Mouse (Mus musculus): ENCODE results near the gene Myo1d. TPM values are rescaled to one million over a fixed set of nuclear protein-coding genes. Genes with fewer than 3 reads are reported as not detected.

Myo1d gene
- polyA plus RNA-seq, 1 experiment from 2014 or later, result 8.3 TPM

DNA sequence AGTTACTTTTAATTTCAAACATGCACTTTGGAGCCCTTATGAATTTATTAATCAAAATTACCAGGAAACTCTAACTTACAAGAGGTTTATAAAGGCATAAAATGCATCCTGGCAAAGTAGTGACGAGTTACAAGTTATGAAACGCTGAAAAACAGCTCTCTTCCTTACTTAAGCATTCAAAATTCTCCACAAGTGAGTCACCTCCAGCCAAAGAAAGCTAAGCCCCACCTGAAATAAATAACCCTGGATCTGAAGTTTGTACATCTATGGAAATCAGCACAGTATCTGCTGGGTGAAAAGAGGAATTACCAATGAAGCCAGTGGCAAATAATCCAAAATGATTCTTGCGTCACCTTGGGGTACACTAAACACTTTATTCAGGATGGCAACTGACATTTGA lies 20.8 kb downstream of the Myo1d start:
- no peaks in the 10 kb centered on the region for H3K4me1 ChIP-seq
- H3K4me3 ChIP-seq, result no peak overlapping the region
- H3K9me3 ChIP-seq, result no peaks in the 10 kb centered on the region
- H3K36me3 ChIP-seq, result no peaks in the 10 kb centered on the region
- no peak for ATAC-seq (ENCODE audit: insufficient number of reproducible peaks, insufficient read depth, low FRiP score, low TSS enrichment)
- no peak overlapping the region for H3K4me2 ChIP-seq (replicated peaks)
- no peak overlapping the region for H3K27ac ChIP-seq
- 90% methylated on average over 3 of the region's 3 CpGs for WGBS
- no peaks in the 10 kb centered on the region for H3K27me3 ChIP-seq
- no peak overlapping the region for H3K9ac ChIP-seq

DNA sequence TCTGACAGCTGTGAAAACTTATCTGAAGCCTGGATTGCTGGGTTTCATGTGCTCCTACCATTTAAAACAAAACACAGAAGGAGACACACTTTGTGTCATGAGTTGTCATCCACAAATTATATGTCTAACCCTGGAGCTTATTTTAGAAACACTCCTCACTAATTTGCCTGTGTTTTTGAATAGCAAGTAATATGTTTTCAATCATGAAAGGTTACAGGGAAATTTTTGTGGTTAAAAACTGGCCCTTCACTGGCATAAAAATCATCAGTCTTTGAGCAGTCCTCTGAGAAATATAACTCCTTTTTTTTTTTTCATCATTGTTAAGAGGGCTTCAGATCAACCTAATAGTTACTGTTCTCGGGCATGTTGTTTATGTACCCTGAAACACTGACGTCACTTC lies 25.6 kb downstream of the Myo1d start:
- H3K4me1 ChIP-seq, result no peaks in the 10 kb centered on the region
- no peak overlapping the region for H3K4me3 ChIP-seq
- H3K27me3 ChIP-seq, result no peaks in the 10 kb centered on the region
- 49% methylated on average over 2 of the region's 2 CpGs for WGBS
- no peak overlapping the region for H3K27ac ChIP-seq
- no peak overlapping the region for H3K9ac ChIP-seq
- no peaks in the 10 kb centered on the region for H3K36me3 ChIP-seq
- no peak overlapping the region for H3K4me2 ChIP-seq (replicated peaks)
- no peaks in the 10 kb centered on the region for H3K9me3 ChIP-seq
- no peak for ATAC-seq (ENCODE audit: insufficient number of reproducible peaks, insufficient read depth, low FRiP score, low TSS enrichment)

DNA sequence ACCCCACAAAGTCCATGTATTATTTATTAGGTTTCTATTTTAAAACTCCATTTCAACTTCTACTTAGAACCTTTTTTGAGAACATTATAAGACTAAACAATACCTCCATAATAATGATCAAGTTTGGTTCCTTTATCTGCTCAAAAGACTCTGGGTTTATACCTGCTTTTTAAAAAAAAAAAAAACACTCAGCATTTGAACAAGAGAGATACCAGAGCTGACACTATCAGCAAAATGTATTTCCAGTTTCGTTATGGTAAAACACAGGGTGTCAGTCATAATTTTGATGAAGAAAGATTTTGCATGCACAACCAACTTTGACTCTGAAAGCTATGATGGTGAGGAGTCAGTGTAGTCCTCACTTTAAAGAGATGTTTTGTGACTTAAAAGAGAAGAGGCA lies 28.7 kb downstream of the Myo1d start:
- no peak overlapping the region for H3K4me3 ChIP-seq
- H3K9me3 ChIP-seq, result no peaks in the 10 kb centered on the region
- no peaks in the 10 kb centered on the region for H3K27me3 ChIP-seq
- no peaks in the 10 kb centered on the region for H3K36me3 ChIP-seq
- 83% methylated on average over 1 of the region's 1 CpGs for WGBS
- ATAC-seq (ENCODE audit: insufficient number of reproducible peaks, insufficient read depth, low FRiP score, low TSS enrichment), result no peak
- 0 out of 2 replicates have a peak, but pooled peaks cover 3% of the 10 kb centered on the region for H3K4me1 ChIP-seq
- H3K4me2 ChIP-seq (replicated peaks), result no peak overlapping the region
- no peak overlapping the region for H3K9ac ChIP-seq
- H3K27ac ChIP-seq, result no peak overlapping the region

DNA sequence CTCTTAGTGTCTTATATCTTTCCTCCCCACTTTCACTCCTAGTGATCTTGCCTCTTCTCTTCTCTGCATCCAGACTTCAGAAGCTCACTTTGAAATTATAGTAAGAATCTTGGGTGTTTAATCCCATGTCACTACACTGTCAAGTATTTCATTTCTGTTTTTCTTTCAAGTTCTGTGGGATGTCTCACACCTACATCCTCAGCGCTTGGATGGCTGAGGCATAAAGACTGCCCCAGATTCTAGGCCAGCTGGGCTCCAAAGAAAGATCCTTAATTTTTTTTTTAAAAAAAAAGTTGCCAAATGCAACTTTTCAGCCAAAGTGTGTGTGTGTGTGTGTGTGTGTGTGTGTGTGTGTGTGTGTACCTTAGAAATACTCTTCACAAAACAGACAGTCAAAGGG lies 30.6 kb downstream of the Myo1d start:
- Histone ChIP-seq H3K4me3 (no peak overlapping the region), H3K4me1 (0 out of 2 replicates have a peak, but pooled peaks cover 3% of the 10 kb centered on the region), H3K27ac (no peak overlapping the region), H3K27me3 (no peaks in the 10 kb centered on the region), H3K9ac (no peak overlapping the region), H3K36me3 (no peaks in the 10 kb centered on the region), H3K9me3 (no peaks in the 10 kb centered on the region), H3K4me2 (replicated peaks) (no peak overlapping the region)
- ATAC-seq (ENCODE audit: insufficient number of reproducible peaks, insufficient read depth, low FRiP score, low TSS enrichment), result no peak
- 92% methylated on average over 1 of the region's 1 CpGs for WGBS

DNA sequence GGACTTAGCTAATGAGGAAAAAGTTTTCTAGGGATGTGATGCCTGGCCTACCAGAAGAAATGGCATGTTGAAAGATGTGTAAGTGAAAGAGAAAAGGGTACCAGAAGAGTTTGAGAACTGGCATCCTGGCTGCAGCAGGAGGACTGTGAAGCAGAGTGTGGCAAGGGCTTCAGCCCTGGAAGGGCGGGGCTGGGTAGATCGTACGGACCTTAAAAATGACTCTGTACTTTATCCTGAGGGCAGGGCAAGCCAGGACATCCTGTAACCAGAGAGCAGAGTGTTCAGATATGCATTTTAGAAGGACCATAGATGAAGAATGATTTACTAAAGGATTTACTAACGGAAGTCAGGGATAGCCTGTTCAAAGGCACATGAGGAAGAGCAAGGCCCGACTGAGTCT lies 34.4 kb downstream of the Myo1d start:
- no peak for ATAC-seq (ENCODE audit: insufficient number of reproducible peaks, insufficient read depth, low FRiP score, low TSS enrichment)
- H3K4me1 ChIP-seq, result 0 out of 2 replicates have a peak, but pooled peaks cover 3% of the 10 kb centered on the region
- H3K27me3 ChIP-seq, result no peaks in the 10 kb centered on the region
- H3K9ac ChIP-seq, result no peak overlapping the region
- 74% methylated on average over 5 of the region's 5 CpGs for WGBS
- H3K9me3 ChIP-seq, result no peaks in the 10 kb centered on the region
- H3K4me3 ChIP-seq, result no peak overlapping the region
- H3K4me2 ChIP-seq (replicated peaks), result no peak overlapping the region
- H3K27ac ChIP-seq, result no peak overlapping the region
- H3K36me3 ChIP-seq, result no peaks in the 10 kb centered on the region

DNA sequence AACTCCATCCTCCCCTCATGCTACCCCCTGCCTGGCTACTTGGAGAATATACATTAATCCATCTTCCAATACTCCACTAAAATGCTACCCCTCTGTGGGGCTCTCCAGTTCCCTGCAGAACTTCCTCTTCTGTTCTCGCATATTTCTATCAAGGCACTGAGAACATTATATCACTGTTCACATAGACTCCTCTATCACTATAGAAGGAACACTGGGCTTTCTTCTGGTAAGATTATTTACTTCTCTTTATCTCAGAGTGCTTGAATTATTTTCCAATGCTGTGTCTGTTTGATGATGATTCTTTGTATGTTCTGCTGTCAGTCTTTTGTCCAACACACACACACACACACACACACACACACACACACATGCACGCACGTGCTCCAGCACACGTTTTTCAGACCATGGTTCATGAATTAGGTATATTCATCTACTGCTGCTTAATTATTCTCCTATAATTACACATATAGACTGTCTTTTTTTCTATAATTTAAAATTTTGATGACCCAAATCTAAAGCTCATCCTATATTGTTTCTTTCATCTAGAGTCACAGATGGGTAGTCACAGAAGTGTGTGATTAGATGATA lies 35.9 kb downstream of the Myo1d start:
- 75% methylated on average over 4 of the region's 4 CpGs for WGBS
- ATAC-seq (ENCODE audit: insufficient number of reproducible peaks, insufficient read depth, low FRiP score, low TSS enrichment), result no peak
- no peaks in the 10 kb centered on the region for H3K36me3 ChIP-seq

DNA sequence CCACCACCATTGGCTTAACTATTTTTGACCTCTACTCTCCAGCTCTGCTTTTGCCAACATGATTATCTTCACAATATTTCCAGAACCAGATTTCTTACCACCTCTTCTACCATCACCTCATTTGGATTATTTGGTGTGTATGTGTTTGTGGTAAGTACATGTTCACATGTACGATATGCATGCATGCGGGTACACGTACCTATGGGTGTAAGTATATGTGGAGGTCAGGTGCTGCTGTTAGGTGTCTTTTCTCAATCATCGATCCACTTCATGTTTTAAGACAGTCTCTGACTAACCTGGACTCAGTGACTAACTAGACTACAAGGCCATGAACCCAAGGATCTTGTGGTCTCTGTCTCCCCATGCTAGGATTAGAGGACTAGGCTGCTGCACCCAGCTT lies 37.4 kb downstream of the Myo1d start:
- 93% methylated on average over 4 of the region's 4 CpGs for WGBS
- H3K9me3 ChIP-seq, result no peaks in the 10 kb centered on the region
- ATAC-seq (ENCODE audit: insufficient number of reproducible peaks, insufficient read depth, low FRiP score, low TSS enrichment), result no peak
- H3K27ac ChIP-seq, result no peak overlapping the region
- H3K9ac ChIP-seq, result no peak overlapping the region
- H3K36me3 ChIP-seq, result no peaks in the 10 kb centered on the region
- H3K4me1 ChIP-seq, result 0 out of 2 replicates have a peak, but pooled peaks cover 3% of the 10 kb centered on the region
- H3K4me2 ChIP-seq (replicated peaks), result no peak overlapping the region
- no peaks in the 10 kb centered on the region for H3K27me3 ChIP-seq
- no peak overlapping the region for H3K4me3 ChIP-seq

More for the DNA sequence above, 35.9 kb downstream of the Myo1d start:
- Histone ChIP-seq H3K4me1 (0 out of 2 replicates have a peak, but pooled peaks cover 3% of the 10 kb centered on the region), H3K27ac (no peak overlapping the region), H3K27me3 (no peaks in the 10 kb centered on the region), H3K4me2 (replicated peaks) (no peak overlapping the region), H3K9ac (no peak overlapping the region), H3K4me3 (no peak overlapping the region), H3K9me3 (no peaks in the 10 kb centered on the region)

DNA sequence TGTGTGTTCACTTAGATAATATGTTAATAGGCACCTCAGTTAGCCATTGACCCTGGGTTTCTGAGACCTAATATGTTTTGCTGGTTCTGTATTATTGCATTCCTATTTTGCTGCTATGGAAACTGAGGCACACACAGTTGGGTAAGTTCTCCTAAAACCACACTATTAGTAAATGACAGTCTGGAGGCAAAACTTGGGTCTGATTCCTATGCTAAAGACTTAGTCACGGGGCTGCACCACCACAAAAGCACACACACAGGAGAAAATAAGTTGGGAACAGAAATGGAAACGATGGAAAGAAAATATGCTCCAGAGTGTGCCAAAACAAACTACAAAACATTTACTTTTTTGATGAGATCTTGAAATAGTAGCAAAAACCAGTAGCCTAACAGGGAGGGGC lies 45.1 kb downstream of the Myo1d start:
- Histone ChIP-seq H3K36me3 (no peaks in the 10 kb centered on the region), H3K4me2 (replicated peaks) (no peak overlapping the region), H3K9ac (no peak overlapping the region), H3K27me3 (no peaks in the 10 kb centered on the region), H3K4me3 (no peak overlapping the region), H3K4me1 (no peaks in the 10 kb centered on the region), H3K27ac (no peak overlapping the region), H3K9me3 (no peaks in the 10 kb centered on the region)
- ATAC-seq (ENCODE audit: insufficient number of reproducible peaks, insufficient read depth, low FRiP score, low TSS enrichment), result no peak
- 77% methylated on average over 2 of the region's 2 CpGs for WGBS

DNA sequence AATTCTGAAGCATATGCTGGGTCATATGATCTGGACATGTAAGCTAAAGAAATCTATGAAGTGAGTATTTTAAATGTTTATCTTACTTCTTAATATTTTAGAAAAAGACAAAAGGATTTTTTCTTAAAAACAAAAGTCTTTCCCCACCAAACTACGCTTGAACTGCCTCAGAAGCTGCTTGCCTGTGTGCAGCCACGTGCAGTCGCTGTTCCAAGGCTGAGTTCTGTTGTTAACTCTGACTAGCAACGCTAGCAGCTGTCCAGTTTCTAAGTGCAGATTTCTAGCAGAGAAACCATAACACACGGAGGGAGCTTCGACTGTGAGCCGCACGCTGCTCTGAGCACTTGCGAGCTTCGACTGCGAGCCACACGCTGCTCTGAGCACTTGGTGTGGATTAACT lies 55.1 kb downstream of the Myo1d start:
- H3K4me3 ChIP-seq, result no peak overlapping the region
- H3K4me2 ChIP-seq (replicated peaks), result no peak overlapping the region
- no peaks in the 10 kb centered on the region for H3K9me3 ChIP-seq
- ATAC-seq (ENCODE audit: insufficient number of reproducible peaks, insufficient read depth, low FRiP score, low TSS enrichment), result no peak
- no peaks in the 10 kb centered on the region for H3K27me3 ChIP-seq
- no peak overlapping the region for H3K27ac ChIP-seq
- 77% methylated on average over 12 of the region's 12 CpGs for WGBS
- no peaks in the 10 kb centered on the region for H3K4me1 ChIP-seq
- no peak overlapping the region for H3K9ac ChIP-seq
- H3K36me3 ChIP-seq, result no peaks in the 10 kb centered on the region

DNA sequence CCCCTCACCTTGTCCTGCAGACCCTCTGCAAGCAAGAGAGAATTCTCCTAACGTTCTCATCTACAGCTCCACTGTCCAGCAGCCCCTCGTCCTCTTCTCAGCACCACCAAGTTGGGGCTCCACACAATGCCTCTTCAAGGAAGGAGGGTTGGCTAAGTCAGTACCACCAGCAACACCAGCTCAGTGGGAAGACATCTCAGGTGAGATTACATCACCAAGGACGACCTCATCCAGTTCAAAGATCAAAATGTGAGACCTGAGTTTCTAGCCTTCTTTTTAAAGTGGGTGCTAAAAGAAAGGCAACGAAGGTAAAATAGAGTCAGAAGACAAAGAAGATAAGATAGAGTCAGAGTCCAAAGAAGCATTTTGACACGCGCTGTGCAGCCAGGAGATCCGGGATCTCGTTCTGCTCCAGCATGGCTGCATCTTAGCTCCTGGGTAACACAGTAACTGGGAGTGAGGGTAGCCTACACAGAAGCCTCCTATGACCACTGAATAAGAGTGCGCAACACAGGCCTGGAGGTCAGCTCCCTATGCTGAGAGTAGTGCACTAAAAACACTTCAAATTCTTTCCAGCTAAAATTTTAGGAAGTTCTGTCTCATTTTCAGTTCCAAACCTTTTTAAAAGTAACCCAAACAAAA lies 56.3 kb downstream of the Myo1d start:
- Histone ChIP-seq H3K4me3 (no peak overlapping the region), H3K27ac (no peak overlapping the region), H3K4me2 (replicated peaks) (no peak overlapping the region), H3K9ac (no peak overlapping the region), H3K27me3 (no peaks in the 10 kb centered on the region), H3K9me3 (no peaks in the 10 kb centered on the region), H3K36me3 (no peaks in the 10 kb centered on the region), H3K4me1 (no peaks in the 10 kb centered on the region)
- ATAC-seq (ENCODE audit: insufficient number of reproducible peaks, insufficient read depth, low FRiP score, low TSS enrichment), result no peak
- WGBS, result 84% methylated on average over 9 of the region's 9 CpGs

DNA sequence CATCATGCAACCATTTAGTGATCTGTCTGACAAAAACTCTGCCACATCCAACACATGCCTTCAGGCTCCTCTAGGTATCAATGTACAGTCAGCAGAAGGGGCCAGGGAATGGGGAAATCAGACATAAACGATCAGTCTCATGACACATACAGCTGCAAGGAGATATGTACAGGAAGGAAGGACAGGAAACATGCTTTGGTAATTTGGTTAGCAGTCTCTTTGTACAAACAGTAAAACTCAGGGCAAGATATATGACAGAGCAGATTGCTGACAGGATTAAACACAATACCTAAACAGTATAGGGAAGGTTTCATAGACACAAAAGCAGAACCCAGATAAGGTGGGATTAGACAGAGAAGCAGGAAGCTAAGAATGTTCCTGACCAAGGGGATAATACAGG lies 60.8 kb downstream of the Myo1d start:
- no peaks in the 10 kb centered on the region for H3K4me1 ChIP-seq
- no peaks in the 10 kb centered on the region for H3K9me3 ChIP-seq
- no peak overlapping the region for H3K9ac ChIP-seq
- ATAC-seq (ENCODE audit: insufficient number of reproducible peaks, insufficient read depth, low FRiP score, low TSS enrichment), result no peak
- no peak overlapping the region for H3K4me3 ChIP-seq
- H3K36me3 ChIP-seq, result no peaks in the 10 kb centered on the region
- WGBS, result 28% methylated on average over 1 of the region's 1 CpGs
- H3K27ac ChIP-seq, result no peak overlapping the region
- no peak overlapping the region for H3K4me2 ChIP-seq (replicated peaks)
- no peaks in the 10 kb centered on the region for H3K27me3 ChIP-seq

DNA sequence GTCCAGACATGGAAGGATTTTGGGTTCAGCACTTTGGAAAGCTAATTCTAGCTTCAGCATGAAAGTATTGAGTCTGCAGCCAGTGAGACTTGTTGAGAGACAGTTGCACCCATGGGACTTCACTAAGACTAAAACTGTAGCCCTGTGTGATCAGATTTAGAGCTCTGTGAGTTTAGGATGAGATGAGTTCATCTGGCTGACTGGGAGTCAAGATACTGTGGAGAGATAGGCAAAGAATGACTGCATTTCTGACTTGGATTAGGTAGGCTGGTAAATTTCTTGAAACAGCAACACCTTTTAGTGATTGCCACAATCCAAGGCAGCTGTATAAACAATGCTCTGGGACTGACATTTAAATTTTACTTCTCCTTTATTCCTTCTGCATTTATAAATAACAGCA lies 61.8 kb downstream of the Myo1d start:
- Histone ChIP-seq H3K4me2 (replicated peaks) (no peak overlapping the region), H3K9me3 (no peaks in the 10 kb centered on the region), H3K27ac (no peak overlapping the region), H3K9ac (no peak overlapping the region), H3K4me1 (no peaks in the 10 kb centered on the region), H3K36me3 (no peaks in the 10 kb centered on the region), H3K4me3 (no peak overlapping the region), H3K27me3 (no peaks in the 10 kb centered on the region)
- ATAC-seq (ENCODE audit: insufficient number of reproducible peaks, insufficient read depth, low FRiP score, low TSS enrichment), result no peak
